Mouse (Mus musculus) embryonic facial prominence, embryonic 13.5 days (tissue): Measurements from ENCODE around the gene Mansc4. TPM values are rescaled to one million over a fixed set of nuclear protein-coding genes. Genes with fewer than 3 reads are reported as not detected.

ENCODE experiments used
- ATAC-seq: fragments of 200-750 bp; cut with Nextera tagmentation; 2 replicates; pipeline ENCODE4 v1.8.0; 2017; ENCODE audit warnings: low read depth; ENCODE audit not compliant: insufficient number of reproducible peaks, insufficient read depth, low FRiP score, low TSS enrichment
- H3K27ac ChIP-seq: fragments of 300-500 bp; sonication (generic); 2 replicates; pipeline ENCODE4 v1.5.1; 2015; ENCODE audit warnings: moderate library complexity, mild to moderate bottlenecking, inconsistent platforms
- H3K27me3 ChIP-seq: fragments of 300-500 bp; sonication (generic); 2 replicates; pipeline ENCODE4 v1.6.1; 2015; ENCODE audit warnings: mild to moderate bottlenecking, inconsistent platforms
- H3K36me3 ChIP-seq: fragments of 300-500 bp; sonication (generic); 2 replicates; pipeline ENCODE4 v1.6.1; 2015; ENCODE audit warnings: mild to moderate bottlenecking, inconsistent platforms
- H3K4me1 ChIP-seq: fragments of 300-500 bp; sonication (generic); 2 replicates; pipeline ENCODE4 v1.6.1; 2015; ENCODE audit warnings: inconsistent platforms
- H3K4me2 ChIP-seq: fragments of 300-500 bp; sonication (generic); 2 replicates; pipeline ENCODE4 v1.6.1; 2015; ENCODE audit warnings: moderate library complexity, mild to moderate bottlenecking, inconsistent platforms
- H3K4me3 ChIP-seq: fragments of 300-500 bp; sonication (generic); 2 replicates; pipeline ENCODE4 v1.5.1; 2015; ENCODE audit warnings: mild to moderate bottlenecking, inconsistent platforms
- H3K9ac ChIP-seq: fragments of 300-500 bp; sonication (generic); 2 replicates; pipeline ENCODE4 v1.6.1; 2015; ENCODE audit warnings: mild to moderate bottlenecking, inconsistent platforms
- H3K9me3 ChIP-seq: fragments of 300-500 bp; sonication (generic); 2 replicates; pipeline ENCODE4 v1.6.1; 2016; ENCODE audit warnings: inconsistent platforms
- WGBS: fragments of 180-500 bp; shearing (Covaris S2); methylation state at CpG from one replicate; pipeline ENCODE4 v1.1.7; 2015; ENCODE audit warnings: mixed read lengths; 5-methylcytosine and 5-hydroxymethylcytosine counted together
- polyA plus RNA-seq: library from polyadenylated mRNA; unstranded; fragments of >200 nt; fragmentation: Nextera tagmentation; extraction: Ambion mirVana; gene quantifications from 2 replicates; pipeline ENCODE4 v1.2.1, GENCODE M21; 2015

Gene Mansc4
- 4.6 and 6.1 TPM in 2 replicates for polyA plus RNA-seq

- peak; percentile 38; the same call in 1 of the 2 replicates for ATAC-seq
Measured at GRCm38 (mm10) chr6:147086594-147087225, at the start of gene Mansc4. Mansc4 (minus strand) TSS chr6:147087032.

GRCm38 (mm10) chr6:147127239-147127638 lies 40.4 kb upstream of the Mansc4 start:
- no peaks in the 10 kb centered on the region for H3K36me3 ChIP-seq
- H3K4me1 ChIP-seq: no peaks in the 10 kb centered on the region
- WGBS: 91% methylated on average over 10 of the region's 10 CpGs
- no peaks in the 10 kb centered on the region for H3K9me3 ChIP-seq
- no peak overlapping the region for H3K27ac ChIP-seq
- H3K4me3 ChIP-seq: no peak overlapping the region
- no peaks in the 10 kb centered on the region for H3K27me3 ChIP-seq
- no peak for ATAC-seq
- no peak overlapping the region for H3K4me2 ChIP-seq
- H3K9ac ChIP-seq: no peak overlapping the region

More at GRCm38 (mm10) chr6:147086594-147087225, at the start of gene Mansc4:
- H3K9me3 ChIP-seq: no peaks in the 10 kb centered on the region
- H3K27ac ChIP-seq: peak within 1 kb of the TSS; percentile 62
- H3K4me1 ChIP-seq: peaks cover 19% of the 10 kb centered on the region
- H3K9ac ChIP-seq: peak within 1 kb of the TSS; percentile 70
- WGBS: 5% methylated on average over 20 of the region's 20 CpGs
- H3K4me3 ChIP-seq: peak within 1 kb of the TSS; percentile 38
- H3K27me3 ChIP-seq: peaks cover 9% of the 10 kb centered on the region; the same call in 1 of the 2 replicates
- H3K4me2 ChIP-seq: peak within 1 kb of the TSS; percentile 66
- H3K36me3 ChIP-seq: no peaks in the 10 kb centered on the region

- no peak for ATAC-seq
- Histone ChIP-seq H3K9me3 (no peaks in the 10 kb centered on the region), H3K27me3 (no peaks in the 10 kb centered on the region), H3K27ac (no peak overlapping the region), H3K4me3 (no peak overlapping the region), H3K36me3 (no peaks in the 10 kb centered on the region), H3K4me2 (no peak overlapping the region), H3K4me1 (no peaks in the 10 kb centered on the region), H3K9ac (no peak overlapping the region)
- 56% methylated on average over 6 of the region's 6 CpGs for WGBS
Measured at GRCm38 (mm10) chr6:147121320-147121719, 34.5 kb upstream of the Mansc4 start.

- Histone ChIP-seq H3K9me3 (no peaks in the 10 kb centered on the region), H3K4me2 (no peak overlapping the region), H3K9ac (no peak overlapping the region), H3K27me3 (no peaks in the 10 kb centered on the region), H3K36me3 (no peaks in the 10 kb centered on the region; the same call in 1 of the 2 replicates), H3K4me1 (no peaks in the 10 kb centered on the region), H3K27ac (no peak overlapping the region), H3K4me3 (no peak overlapping the region)
- 86% methylated on average over 3 of the region's 3 CpGs for WGBS
- no peak for ATAC-seq
Measured at GRCm38 (mm10) chr6:147118190-147118589, 31.4 kb upstream of the Mansc4 start.

GRCm38 (mm10) chr6:147117764-147118163 lies 30.9 kb upstream of the Mansc4 start:
- 93% methylated on average over 7 of the region's 7 CpGs for WGBS

GRCm38 (mm10) chr6:147116579-147116978 lies 29.7 kb upstream of the Mansc4 start:
- Histone ChIP-seq H3K36me3 (peaks cover 13% of the 10 kb centered on the region), H3K9ac (no peak overlapping the region), H3K27me3 (no peaks in the 10 kb centered on the region), H3K4me3 (no peak overlapping the region), H3K4me1 (no peaks in the 10 kb centered on the region), H3K27ac (no peak overlapping the region), H3K9me3 (no peaks in the 10 kb centered on the region), H3K4me2 (no peak overlapping the region)
- WGBS: 5% methylated on average over 10 of the region's 10 CpGs
- ATAC-seq: no peak

More at GRCm38 (mm10) chr6:147117764-147118163, 30.9 kb upstream of the Mansc4 start:
- Histone ChIP-seq H3K9ac (no peak overlapping the region), H3K4me2 (no peak overlapping the region), H3K4me1 (no peaks in the 10 kb centered on the region), H3K27me3 (no peaks in the 10 kb centered on the region), H3K4me3 (no peak overlapping the region), H3K27ac (no peak overlapping the region), H3K9me3 (no peaks in the 10 kb centered on the region), H3K36me3 (peaks cover 4% of the 10 kb centered on the region)
- no peak for ATAC-seq

- Histone ChIP-seq H3K27me3 (no peaks in the 10 kb centered on the region), H3K4me1 (no peaks in the 10 kb centered on the region), H3K4me2 (no peak overlapping the region), H3K36me3 (peaks cover 69% of the 10 kb centered on the region), H3K9me3 (no peaks in the 10 kb centered on the region), H3K27ac (no peak overlapping the region), H3K9ac (no peak overlapping the region), H3K4me3 (no peak overlapping the region)
- no peak for ATAC-seq
- 83% methylated on average over 7 of the region's 7 CpGs for WGBS
Measured at GRCm38 (mm10) chr6:147109283-147109682, 22.5 kb upstream of the Mansc4 start.

GRCm38 (mm10) chr6:147106716-147107115 lies 19.9 kb upstream of the Mansc4 start:
- Histone ChIP-seq H3K4me2 (no peak overlapping the region), H3K9ac (no peak overlapping the region), H3K4me3 (no peak overlapping the region), H3K27me3 (no peaks in the 10 kb centered on the region), H3K36me3 (peaks cover 77% of the 10 kb centered on the region), H3K4me1 (no peaks in the 10 kb centered on the region), H3K27ac (no peak overlapping the region), H3K9me3 (no peaks in the 10 kb centered on the region)
- 92% methylated on average over 6 of the region's 6 CpGs for WGBS
- no peak for ATAC-seq

GRCm38 (mm10) chr6:147105529-147105928 lies 18.7 kb upstream of the Mansc4 start:
- Histone ChIP-seq H3K9me3 (no peaks in the 10 kb centered on the region), H3K9ac (no peak overlapping the region), H3K36me3 (peaks cover 66% of the 10 kb centered on the region), H3K4me2 (no peak overlapping the region), H3K27me3 (no peaks in the 10 kb centered on the region), H3K27ac (no peak overlapping the region), H3K4me3 (no peak overlapping the region), H3K4me1 (no peaks in the 10 kb centered on the region)
- 88% methylated on average over 1 of the region's 1 CpGs for WGBS
- ATAC-seq: no peak

GRCm38 (mm10) chr6:147102293-147102692 lies 15.5 kb upstream of the Mansc4 start:
- Histone ChIP-seq H3K27ac (no peak overlapping the region), H3K4me1 (peaks cover 22% of the 10 kb centered on the region), H3K27me3 (no peaks in the 10 kb centered on the region), H3K4me2 (no peak overlapping the region), H3K9me3 (no peaks in the 10 kb centered on the region), H3K36me3 (peaks cover 36% of the 10 kb centered on the region), H3K4me3 (no peak overlapping the region), H3K9ac (no peak overlapping the region)
- no peak for ATAC-seq
- 91% methylated on average over 3 of the region's 3 CpGs for WGBS

- peaks cover 33% of the 10 kb centered on the region for H3K36me3 ChIP-seq
- no peak for ATAC-seq
Measured at GRCm38 (mm10) chr6:147099458-147100277, 12.8 kb upstream of the Mansc4 start.

More at GRCm38 (mm10) chr6:147099458-147100277, 12.8 kb upstream of the Mansc4 start:
- no peak overlapping the region for H3K4me2 ChIP-seq
- 72% methylated on average over 19 of the region's 19 CpGs for WGBS
- H3K9me3 ChIP-seq: no peaks in the 10 kb centered on the region
- H3K4me3 ChIP-seq: no peak overlapping the region
- no peaks in the 10 kb centered on the region for H3K27me3 ChIP-seq
- H3K4me1 ChIP-seq: peaks cover 26% of the 10 kb centered on the region
- H3K9ac ChIP-seq: 0 out of 2 replicates have a peak overlapping the region, but pooled peaks have one; percentile 27
- H3K27ac ChIP-seq: no peak overlapping the region
